In genomic region chr7:83036397-83036796, GRCm38 (mm10) we compare ENCODE assay signal across 9 mouse cellular contexts.
A peak's percentile ranks its signal among the peaks of the same experiment; 100 is the strongest.
DNase-seq lines count a peak whose midpoint lies in the region; TF ChIP-seq lines count a peak whose summit lies in the region.
"Had no signal": no experiment of that assay in that cellular context is flagged by ENCODE, and none has a peak within 500 bp of the region (broad histone marks: within the 10 kb centered on the region; RNA-seq: fewer than 3 reads in every experiment).

No protein-coding gene starts in this region.

- H3K4me1 ChIP-seq in lung, adult 2 months (ENCODE audit: control insufficient read depth, insufficient read depth, low read length) = no peaks in the 10 kb centered on the region

- DNase-seq in lung, postnatal 14 days = peak; percentile 39
- DNase-seq in lung, adult 2 months = no peak
- peak; percentile 71 for DNase-seq in fibroblast of lung, adult 2 months (ENCODE audit: low read depth)
- DNase-seq in heart, adult 8-10 months (ENCODE audit: low spot score) = peak; percentile 51
- DNase-seq in skeletal muscle tissue, adult 2 months (ENCODE audit: low read depth, low spot score) = peak; percentile 68
- no peak for DNase-seq in left cerebral cortex, postnatal 36 days (ENCODE audit: low spot score in 2 of 2)
- DNase-seq in thymus, postnatal 10 days (ENCODE audit: low spot score in 2 of 2) = no peak
- no peak for DNase-seq in adrenal gland, adult 2 months
- DNase-seq: adrenal gland, postnatal 36 days had no signal

- no peak for TF ChIP-seq CTCF in lung, adult 2 months (IDR thresholded peaks at IDR 0.05; ENCODE audit: insufficient read depth, low read length)

- no peak overlapping the region for H3K4me3 ChIP-seq in lung, adult 2 months (replicated peaks; ENCODE audit: extremely low read depth, low read depth, low read length)

- intact Hi-C loops in left cerebral cortex, postnatal 36 days (cut with DNase I) = no loop called here

- TF ChIP-seq POLR2A in lung, adult 2 months (IDR thresholded peaks at IDR 0.05; ENCODE audit: borderline replicate concordance, extremely low read depth, low read depth, low read length) = no peak

- WGBS in lung, adult 2 months = 62% methylated on average over 2 of the region's 2 CpGs

Comparison
In these comparisons a context has a peak if more than half of its experiments do, and no peak if none do; other contexts are left out.
1. DNase-seq: peak in lung, postnatal 14 days (single experiment), fibroblast of lung, adult 2 months (single experiment), heart, adult 8-10 months (single experiment) and skeletal muscle tissue, adult 2 months (single experiment); none in lung, adult 2 months (single experiment), left cerebral cortex, postnatal 36 days (0 of 2), thymus, postnatal 10 days (0 of 2) and adrenal gland, adult 2 months (single experiment).